Mouse (Mus musculus) heart, postnatal 0 days (tissue): ENCODE data around the gene Slc25a42. TPM values are rescaled to one million over a fixed set of nuclear protein-coding genes. Genes with fewer than 3 reads are reported as not detected.

Experiments used
- ATAC-seq: fragments of 200-750 bp; cut with Nextera tagmentation; 2 replicates; pipeline ENCODE4 v1.8.0; 2017; ENCODE audit warnings: low read depth, moderate number of reproducible peaks, moderate library complexity; ENCODE audit not compliant: insufficient read depth
- DNase-seq: peaks from one replicate; pipeline ENCODE4 v3.0.0-alpha.2; 2016; ENCODE audit warnings: low spot score
- H3K27ac ChIP-seq: fragments of 300-500 bp; sonication (generic); 2 replicates; pipeline ENCODE4 v1.5.1; 2014; ENCODE audit warnings: low read depth, mild to moderate bottlenecking
- H3K27me3 ChIP-seq: fragments of 300-500 bp; sonication (generic); 2 replicates; pipeline ENCODE4 v1.6.1; 2014; ENCODE audit warnings: low read length, mixed read lengths; ENCODE audit not compliant: control insufficient read depth, insufficient read depth
- H3K36me3 ChIP-seq: fragments of 300-500 bp; sonication (generic); replicated peaks from 2 replicates; pipeline ENCODE4 v1.6.1; 2014; ENCODE audit warnings: low read length, mixed read lengths; ENCODE audit not compliant: control insufficient read depth, insufficient read depth
- H3K4me1 ChIP-seq: fragments of 300-500 bp; sonication (generic); 2 replicates; pipeline ENCODE4 v1.6.1; 2014; ENCODE audit warnings: antibody characterized with exemption; ENCODE audit not compliant: control insufficient read depth, insufficient read depth
- H3K4me2 ChIP-seq: fragments of 300-500 bp; sonication (generic); 2 replicates; pipeline ENCODE4 v1.6.1; 2014; ENCODE audit warnings: low read depth, mild to moderate bottlenecking, low read length, moderate library complexity
- H3K4me3 ChIP-seq: fragments of 300-500 bp; sonication (generic); 2 replicates; pipeline ENCODE4 v1.5.1; 2014; ENCODE audit warnings: low read depth, low read length
- H3K9ac ChIP-seq: fragments of 300-500 bp; sonication (generic); replicated peaks from 2 replicates; pipeline ENCODE4 v1.6.1; 2014; ENCODE audit warnings: low read depth, low read length, mixed read lengths
- H3K9me3 ChIP-seq: fragments of 300-500 bp; sonication (generic); replicated peaks from 2 replicates; pipeline ENCODE4 v1.6.1; 2016; ENCODE audit warnings: low read length; ENCODE audit not compliant: control insufficient read depth
- CTCF ChIP-seq: IDR thresholded peaks from 2 replicates; pipeline ENCODE4 v1.5.1; 2016; ENCODE audit warnings: antibody characterized with exemption, control low read depth, low read depth
- EP300 ChIP-seq: IDR thresholded peaks from 2 replicates; pipeline ENCODE4 v1.6.1; 2016; ENCODE audit warnings: antibody characterized with exemption, low read depth
- WGBS: fragments of 180-500 bp; shearing (Covaris S2); extraction: QIAGEN DNeasy Blood & Tissue Kit; methylation state at CpG from one replicate; pipeline ENCODE4 v1.1.7; 2014; 5-methylcytosine and 5-hydroxymethylcytosine counted together
- polyA plus RNA-seq: library from polyadenylated mRNA; unstranded; fragments of >200 nt; fragmentation: Nextera tagmentation; extraction: Ambion mirVana; gene quantifications from 2 replicates; pipeline ENCODE4 v1.2.1, GENCODE M21; 2015
- total RNA-seq: library from RNA; depleted of rRNA; stranded (reverse); fragments of >200 nt; gene quantifications from 2 replicates; pipeline ENCODE4 v1.2.3, GENCODE M21; 2014; ENCODE audit warnings: low replicate concordance

Slc25a42 gene
- total and polyA plus RNA-seq, 2 experiments from 2014 or later, result 16.5 to 29.1 TPM

- Histone ChIP-seq H3K36me3 (no peaks in the 10 kb centered on the region), H3K4me3 (no peak overlapping the region), H3K9me3 (no peaks in the 10 kb centered on the region), H3K27me3 (no peaks in the 10 kb centered on the region), H3K9ac (no peak overlapping the region), H3K4me2 (no peak overlapping the region), H3K4me1 (peaks cover 17% of the 10 kb centered on the region; the same call in 1 of the 2 replicates), H3K27ac (0 out of 2 replicates have a peak overlapping the region, but pooled peaks have one; percentile 9)
- WGBS, result 75% methylated on average over 4 of the region's 4 CpGs
- ATAC-seq (no peak), DNase-seq (no peak)
- TF ChIP-seq EP300 (no peak), CTCF (no peak)
Observed at GRCm38 (mm10) chr8:70203072-70203471, 9.0 kb downstream of the Slc25a42 start.

- no peaks in the 10 kb centered on the region for H3K9me3 ChIP-seq
- H3K36me3 ChIP-seq, result no peaks in the 10 kb centered on the region
- H3K4me3 ChIP-seq, result no peak overlapping the region
- 60% methylated on average over 3 of the region's 3 CpGs for WGBS
- no peak overlapping the region for H3K4me2 ChIP-seq
- H3K27ac ChIP-seq, result no peak overlapping the region
- H3K27me3 ChIP-seq, result no peaks in the 10 kb centered on the region
- ATAC-seq (no peak), DNase-seq (no peak)
- H3K4me1 ChIP-seq, result peaks cover 17% of the 10 kb centered on the region; the same call in 1 of the 2 replicates
- TF ChIP-seq EP300 (no peak), CTCF (no peak)
- no peak overlapping the region for H3K9ac ChIP-seq
Observed at GRCm38 (mm10) chr8:70201417-70201816, 10.7 kb downstream of the Slc25a42 start.

GRCm38 (mm10) chr8:70200098-70200681 lies 11.9 kb downstream of the Slc25a42 start:
- Histone ChIP-seq H3K9me3 (no peaks in the 10 kb centered on the region), H3K4me3 (no peak overlapping the region), H3K27ac (0 out of 2 replicates have a peak overlapping the region, but pooled peaks have one; percentile 1), H3K4me2 (no peak overlapping the region), H3K36me3 (no peaks in the 10 kb centered on the region), H3K9ac (no peak overlapping the region), H3K4me1 (peaks cover 17% of the 10 kb centered on the region; the same call in 1 of the 2 replicates), H3K27me3 (no peaks in the 10 kb centered on the region)
- ATAC-seq (peak; percentile 59), DNase-seq (peak; percentile 67)
- TF ChIP-seq EP300 (no peak), CTCF (peak; percentile 72)
- 54% methylated on average over 5 of the region's 5 CpGs for WGBS

- Histone ChIP-seq H3K4me3 (no peak overlapping the region), H3K36me3 (0 out of 2 replicates have a peak, but pooled peaks cover 4% of the 10 kb centered on the region), H3K4me1 (peaks cover 7% of the 10 kb centered on the region; the same call in 1 of the 2 replicates), H3K27ac (no peak overlapping the region), H3K27me3 (no peaks in the 10 kb centered on the region), H3K9ac (no peak overlapping the region), H3K4me2 (no peak overlapping the region), H3K9me3 (no peaks in the 10 kb centered on the region)
- TF ChIP-seq CTCF (no peak), EP300 (no peak)
- WGBS, result 65% methylated on average over 7 of the region's 7 CpGs
- DNase-seq (no peak), ATAC-seq (no peak)
Observed at GRCm38 (mm10) chr8:70197603-70198002, 14.5 kb downstream of the Slc25a42 start.

GRCm38 (mm10) chr8:70195762-70196161 lies 16.3 kb downstream of the Slc25a42 start:
- H3K9ac ChIP-seq, result no peak overlapping the region
- no peak for DNase-seq
- peaks cover 7% of the 10 kb centered on the region; the same call in 1 of the 2 replicates for H3K4me1 ChIP-seq
- no peak overlapping the region for H3K27ac ChIP-seq
- TF ChIP-seq CTCF, result no peak
- TF ChIP-seq EP300, result no peak
- 75% methylated on average over 2 of the region's 2 CpGs for WGBS
- H3K4me3 ChIP-seq, result no peak overlapping the region
- H3K4me2 ChIP-seq, result no peak overlapping the region
- no peaks in the 10 kb centered on the region for H3K27me3 ChIP-seq
- ATAC-seq, result no peak
- peaks cover 22% of the 10 kb centered on the region; the same call in 1 of the 2 replicates for H3K36me3 ChIP-seq
- H3K9me3 ChIP-seq, result no peaks in the 10 kb centered on the region

- H3K4me2 ChIP-seq, result no peak overlapping the region
- no peak for DNase-seq
- no peaks in the 10 kb centered on the region for H3K4me1 ChIP-seq
- TF ChIP-seq EP300 (no peak), CTCF (no peak)
- no peak for ATAC-seq
- no peak overlapping the region for H3K4me3 ChIP-seq
- no peak overlapping the region for H3K27ac ChIP-seq
- no peak overlapping the region for H3K9ac ChIP-seq
- 83% methylated on average over 3 of the region's 3 CpGs for WGBS
- H3K36me3 ChIP-seq, result peaks cover 35% of the 10 kb centered on the region
- H3K9me3 ChIP-seq, result no peaks in the 10 kb centered on the region
- no peaks in the 10 kb centered on the region for H3K27me3 ChIP-seq
Observed at GRCm38 (mm10) chr8:70194191-70194590, 17.9 kb downstream of the Slc25a42 start.
